In the genomic region with DNA sequence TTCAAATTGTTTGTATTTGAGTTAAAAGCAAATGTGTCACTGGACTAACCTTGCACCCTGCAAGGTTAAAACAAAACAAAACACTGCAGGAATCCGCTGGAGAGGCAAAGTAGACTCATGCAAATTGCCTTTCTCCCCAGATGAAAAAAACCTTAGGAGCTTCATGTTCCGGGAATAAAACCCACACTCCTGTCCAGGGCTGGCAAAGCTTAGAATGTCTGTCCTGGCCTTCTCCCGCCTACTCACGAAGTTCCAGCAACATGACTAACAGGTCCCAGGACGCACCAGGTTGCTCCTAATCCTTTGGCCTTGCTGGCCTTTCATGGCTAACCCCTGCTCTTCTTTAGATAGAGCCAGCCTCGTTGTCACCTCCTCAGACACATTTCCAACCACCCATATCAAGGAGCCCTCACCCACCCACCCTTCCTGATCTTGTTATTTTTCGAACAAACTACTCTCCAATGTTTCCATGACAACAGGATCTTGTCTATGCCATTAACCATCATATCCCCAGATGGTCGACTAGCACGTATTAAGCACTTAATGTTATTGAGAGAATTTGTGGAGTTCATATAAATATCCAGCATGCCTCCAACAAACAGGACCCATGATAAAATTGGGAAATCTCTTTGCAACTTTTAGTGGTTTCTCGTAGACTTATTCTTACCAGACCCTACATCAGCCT, we compare ENCODE assay signal across 16 mouse cellular contexts.
DNase-seq lines count a peak whose midpoint lies in the region; ATAC-seq and TF ChIP-seq lines count a peak whose summit lies in the region.
"Had no signal": no experiment of that assay in that cellular context is flagged by ENCODE, and none has a peak within 500 bp of the region (broad histone marks: within the 10 kb centered on the region; RNA-seq: fewer than 3 reads in every experiment).

No protein-coding gene starts in this region.

- H3K27ac ChIP-seq in heart, embryonic 12.5 days (ENCODE audit: poor library complexity, severe bottlenecking): no peak overlapping the region
- H3K27ac ChIP-seq in ES-Bruce4 (ENCODE audit: insufficient read depth, low read length): peak overlapping the region; percentile 35
- no peak overlapping the region for H3K27ac ChIP-seq in intestine, embryonic 16.5 days (ENCODE audit: low read length)
- H3K27ac ChIP-seq: liver, embryonic 14.5 days; midbrain, embryonic 12.5 days had no signal

- WGBS in heart, embryonic 12.5 days: 61% methylated on average over 10 of the region's 10 CpGs
- WGBS in intestine, embryonic 16.5 days: 74% methylated on average over 10 of the region's 10 CpGs

- H3K4me3 ChIP-seq in heart, embryonic 12.5 days: no peak overlapping the region
- H3K4me3 ChIP-seq in ES-Bruce4 (ENCODE audit: low read depth, low read length): no peak overlapping the region
- H3K4me3 ChIP-seq in intestine, embryonic 16.5 days (ENCODE audit: low read length): no peak overlapping the region
- H3K4me3 ChIP-seq: midbrain, embryonic 12.5 days had no signal

- TF ChIP-seq CTCF in ES-Bruce4 (IDR thresholded peaks at IDR 0.05; ENCODE audit: low read depth, low read length): no peak

- no peak overlapping the region for H3K9ac ChIP-seq in heart, embryonic 12.5 days
- H3K9ac ChIP-seq in ES-Bruce4 (ENCODE audit: low read depth, poor library complexity, severe bottlenecking): no peak overlapping the region
- no peak overlapping the region for H3K9ac ChIP-seq in intestine, embryonic 16.5 days (ENCODE audit: low read depth, low read length)
- H3K9ac ChIP-seq: liver, embryonic 14.5 days; midbrain, embryonic 12.5 days had no signal

- peak; percentile 96 for DNase-seq in heart, adult 11 months
- DNase-seq in adrenal gland, postnatal 14 days: peak; percentile 65
- DNase-seq in gastrocnemius, postnatal 25 days: peak; percentile 77
- DNase-seq in retina, embryonic 14.5 days (ENCODE audit: low spot score): no peak
- DNase-seq in kidney, adult 11 months: no peak
- DNase-seq: cerebellum, adult 9-11 months; kidney, postnatal 25 days; lung, postnatal 14 days; right cerebral cortex, postnatal 14 days had no signal

- no peak overlapping the region for H3K4me2 ChIP-seq in heart, embryonic 12.5 days
- H3K4me2 ChIP-seq in intestine, embryonic 16.5 days (ENCODE audit: low read depth, low read length): no peak overlapping the region
- H3K4me2 ChIP-seq: midbrain, embryonic 12.5 days had no signal

- H3K27me3 ChIP-seq in heart, embryonic 12.5 days (replicated peaks): no peaks in the 10 kb centered on the region
- no peaks in the 10 kb centered on the region for H3K27me3 ChIP-seq in ES-Bruce4 (ENCODE audit: control insufficient read depth, insufficient read depth, low read length, poor library complexity, severe bottlenecking)
- no peaks in the 10 kb centered on the region for H3K27me3 ChIP-seq in intestine, embryonic 16.5 days (replicated peaks; ENCODE audit: control insufficient read depth, insufficient read depth, low read length)
- H3K27me3 ChIP-seq: Patski had no signal

- peaks cover 26% of the 10 kb centered on the region for H3K4me1 ChIP-seq in heart, embryonic 12.5 days (replicated peaks)
- peaks cover 7% of the 10 kb centered on the region for H3K4me1 ChIP-seq in ES-Bruce4 (ENCODE audit: control insufficient read depth, insufficient read depth, low read length)
- peaks cover 9% of the 10 kb centered on the region for H3K4me1 ChIP-seq in intestine, embryonic 16.5 days (ENCODE audit: control insufficient read depth, insufficient read depth, low read length)

- no peak for ATAC-seq in heart, embryonic 12.5 days (ENCODE audit: insufficient number of reproducible peaks, low FRiP score)
- ATAC-seq in intestine, embryonic 16.5 days: no peak
- ATAC-seq: CD4-positive, CD25-positive, alpha-beta regulatory T cell, adult 4 months; Patski had no signal

- TF ChIP-seq POLR2A in ES-Bruce4 (IDR thresholded peaks at IDR 0.05; ENCODE audit: insufficient read depth, low read length): no peak

- H3K36me3 ChIP-seq in heart, embryonic 12.5 days: no peaks in the 10 kb centered on the region
- no peaks in the 10 kb centered on the region for H3K36me3 ChIP-seq in ES-Bruce4 (ENCODE audit: control insufficient read depth, insufficient read depth, low read length, poor library complexity, severe bottlenecking)
- no peaks in the 10 kb centered on the region for H3K36me3 ChIP-seq in intestine, embryonic 16.5 days (ENCODE audit: control insufficient read depth, insufficient read depth, low read length)
- H3K36me3 ChIP-seq: midbrain, embryonic 12.5 days had no signal

- TF ChIP-seq EP300 in ES-Bruce4 (IDR thresholded peaks at IDR 0.05; ENCODE audit: insufficient read depth, low read depth, low read length): no peak

- H3K9me3 ChIP-seq in heart, embryonic 12.5 days (replicated peaks): no peaks in the 10 kb centered on the region
- no peaks in the 10 kb centered on the region for H3K9me3 ChIP-seq in ES-Bruce4 (replicated peaks; ENCODE audit: control insufficient read depth, insufficient read depth, low read length, poor library complexity, severe bottlenecking)
- H3K9me3 ChIP-seq in intestine, embryonic 16.5 days (ENCODE audit: control insufficient read depth, low read length): no peaks in the 10 kb centered on the region
- H3K9me3 ChIP-seq: midbrain, embryonic 12.5 days had no signal

Comparison
In these comparisons a context has a peak if more than half of its experiments do, and no peak if none do; other contexts are left out.
1. DNase-seq: peak in heart, adult 11 months (single experiment), adrenal gland, postnatal 14 days (single experiment) and gastrocnemius, postnatal 25 days (single experiment); none in retina, embryonic 14.5 days (single experiment) and kidney, adult 11 months (single experiment).